Mouse (Mus musculus): ENCODE data around the gene Smim1. TPM values are rescaled to one million over a fixed set of nuclear protein-coding genes. Genes with fewer than 3 reads are reported as not detected.
A peak's percentile ranks its signal among the peaks of the same experiment; 100 is the strongest.

Smim1 gene
- total RNA-seq (2021), result 1 to 10 TPM; 6.6 to 7.6 TPM

GRCm38 (mm10) chr4:154025641-154026440, at the start of gene Smim1:
Gene Smim1 (minus strand): TSS chr4:154026230.
- peak; percentile 63 to 64 for DNase-seq

GRCm38 (mm10) chr4:154071941-154072340, 45.9 kb upstream of the Smim1 start:
- DNase-seq, result no peak

GRCm38 (mm10) chr4:154071521-154071920, 45.5 kb upstream of the Smim1 start:
- DNase-seq, result no peak

- DNase-seq, result no peak
These were observed 44.9 kb upstream of the Smim1 start for GRCm38 (mm10) chr4:154070896-154071295.

GRCm38 (mm10) chr4:154064827-154065773, 39.1 kb upstream of the Smim1 start:
- peak; percentile 31 to 39 for DNase-seq

GRCm38 (mm10) chr4:154057696-154058095, 31.7 kb upstream of the Smim1 start:
- no peak for DNase-seq

- no peak for DNase-seq
These were observed 30.6 kb upstream of the Smim1 start for GRCm38 (mm10) chr4:154056661-154057060.

GRCm38 (mm10) chr4:154056046-154056445, 30.0 kb upstream of the Smim1 start:
- no peak for DNase-seq

- no peak for DNase-seq
These were observed 29.5 kb upstream of the Smim1 start for GRCm38 (mm10) chr4:154055482-154055881.

GRCm38 (mm10) chr4:154053065-154053464, 27.0 kb upstream of the Smim1 start:
- no peak for DNase-seq

GRCm38 (mm10) chr4:154051401-154051800, 25.4 kb upstream of the Smim1 start:
- DNase-seq, result no peak

GRCm38 (mm10) chr4:154045837-154046236, 19.8 kb upstream of the Smim1 start:
- no peak for DNase-seq

- no peak for DNase-seq
These were observed 16.5 kb upstream of the Smim1 start, which contains the start of gene Ccdc27 for GRCm38 (mm10) chr4:154042577-154042976. Gene Ccdc27 (minus strand): TSS chr4:154042677.

- no peak for DNase-seq
These were observed 11.1 kb upstream of the Smim1 start for GRCm38 (mm10) chr4:154037123-154037522.

- no peak for DNase-seq
These were observed 2.6 kb upstream of the Smim1 start for GRCm38 (mm10) chr4:154028646-154029045.

GRCm38 (mm10) chr4:154028066-154028465, 2.0 kb upstream of the Smim1 start:
- no peak for DNase-seq

GRCm38 (mm10) chr4:154026441-154026761, 371 bp upstream of the Smim1 start:
- no peak for DNase-seq

GRCm38 (mm10) chr4:154024729-154025521, 1.1 kb downstream of the Smim1 start:
- DNase-seq, result no peak

- DNase-seq, result peak in 1 of 2 experiments; percentile 60
These were observed 2.1 kb downstream of the Smim1 start for GRCm38 (mm10) chr4:154023754-154024601.

- DNase-seq, result peak in 1 of 2 experiments; percentile 34
These were observed 3.2 kb downstream of the Smim1 start for GRCm38 (mm10) chr4:154022844-154023243.

- no peak for DNase-seq
These were observed 3.6 kb downstream of the Smim1 start for GRCm38 (mm10) chr4:154022407-154022806.
